Mouse (Mus musculus) adrenal gland, adult 18-20 months (tissue): ENCODE data around the gene Etfbkmt. TPM values are rescaled to one million over a fixed set of nuclear protein-coding genes. Genes with fewer than 3 reads are reported as not detected.
"Not testable (repeated sequence)": the region's sequence is repeated elsewhere in the genome, so short reads cannot be mapped to it uniquely, and the experiment has no call there.

Experiments
- DNase-seq, 2 experiments: peaks; one replicate each; pipeline ENCODE4 v3.0.0; 2021 to 2022; ENCODE audit warnings: low spot score in 2 of 2
- total RNA-seq, 2 experiments: library from RNA; stranded (reverse); gene quantifications; 1 replicate in 1 of 2; 2 replicates in 1 of 2; pipeline ENCODE4 v1.2.3; 2021

The Etfbkmt gene
- total RNA-seq, 2 experiments from 2014 or later = 12.5 to 13.5 TPM

DNA sequence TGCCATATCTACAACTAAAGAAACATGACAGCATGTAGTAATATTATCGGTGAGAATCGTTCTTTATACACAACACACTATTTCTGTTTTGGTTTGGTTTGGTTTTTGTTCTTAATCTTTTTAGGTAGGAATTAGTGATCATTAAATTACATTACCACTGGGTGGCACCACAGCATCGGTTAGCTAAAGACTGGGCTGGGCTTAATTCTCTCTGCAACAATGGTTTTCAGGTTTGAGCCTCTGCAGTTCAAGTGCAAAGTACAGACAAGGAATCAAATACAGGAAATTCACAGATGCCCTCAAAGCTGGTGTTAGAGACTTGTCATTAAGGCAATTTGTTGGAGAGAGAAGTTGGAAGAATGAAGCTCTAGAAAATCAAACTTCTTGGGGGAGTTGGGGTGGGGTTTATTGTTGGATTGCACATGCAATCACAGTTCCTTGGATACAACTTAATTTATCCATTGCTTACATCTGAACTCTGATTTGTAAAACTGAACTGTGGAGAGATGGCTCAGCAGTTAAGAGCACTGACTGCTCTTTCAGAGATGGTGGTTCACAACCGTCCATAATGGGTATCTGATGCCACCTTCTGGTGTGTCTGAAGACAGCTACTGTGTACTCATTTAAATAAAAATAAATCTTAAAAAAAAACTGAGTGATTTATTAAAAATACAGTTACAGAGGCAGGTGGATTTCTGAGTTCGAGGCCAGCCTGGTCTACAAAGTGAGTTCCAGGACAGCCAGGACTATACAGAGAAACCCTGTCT lies 7.2 kb upstream of the Etfbkmt start:
- DNase-seq = no peak

DNA sequence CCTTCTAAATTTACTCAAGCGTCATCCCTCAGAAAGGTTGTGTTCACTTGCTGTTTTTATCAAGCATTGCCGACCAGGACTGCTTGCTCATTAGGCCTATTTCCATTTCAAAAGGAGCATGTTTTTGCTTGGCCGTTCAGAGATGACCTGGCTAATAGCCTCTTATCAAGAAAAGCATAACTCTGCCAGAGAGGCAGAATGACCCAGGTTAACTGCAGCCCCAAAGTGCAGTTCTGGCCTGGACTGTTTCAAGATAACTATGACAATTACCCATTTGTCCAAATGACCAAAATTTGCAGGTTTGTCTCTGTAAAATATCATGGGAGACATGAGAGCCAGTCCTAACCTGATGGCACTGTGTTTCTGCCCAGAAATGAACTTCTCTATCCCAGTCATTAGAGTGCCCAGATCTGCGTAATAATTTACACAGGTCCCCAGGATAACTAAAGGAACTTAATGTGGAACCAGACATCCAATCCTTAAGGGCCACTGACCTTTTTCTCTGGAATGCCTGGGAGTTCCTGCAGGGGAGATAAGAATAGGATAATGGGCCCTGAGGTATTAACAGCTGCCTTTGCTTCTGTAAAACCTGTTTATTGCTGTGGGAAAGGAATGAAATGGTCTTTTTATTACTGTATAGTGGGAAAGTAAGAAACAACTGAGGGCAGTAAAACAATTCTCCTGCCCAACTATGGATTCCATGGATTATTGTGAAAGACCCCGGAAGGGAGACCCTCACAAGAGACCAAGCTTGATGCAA lies 5.1 kb upstream of the Etfbkmt start:
- DNase-seq = no peak

DNA sequence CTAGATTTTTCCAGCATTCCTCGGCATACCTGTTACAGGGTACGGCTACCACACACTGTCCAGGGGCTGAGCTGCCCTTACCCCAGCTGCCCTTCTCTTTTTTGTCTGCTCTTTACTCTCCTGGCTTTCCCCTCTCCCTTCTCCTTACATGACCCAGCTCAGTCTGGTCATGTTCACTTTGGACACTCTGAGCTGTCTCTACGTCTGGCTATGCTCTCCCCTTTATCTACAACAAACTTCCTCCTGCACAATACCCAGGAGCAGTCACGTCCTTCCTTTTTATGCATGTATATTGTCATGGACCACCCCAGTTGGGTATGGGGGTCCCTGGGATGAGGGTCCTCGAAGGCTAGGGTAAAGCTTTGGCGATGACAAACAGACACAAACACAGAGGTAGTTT lies 4.0 kb upstream of the Etfbkmt start:
- DNase-seq = no peak

DNA sequence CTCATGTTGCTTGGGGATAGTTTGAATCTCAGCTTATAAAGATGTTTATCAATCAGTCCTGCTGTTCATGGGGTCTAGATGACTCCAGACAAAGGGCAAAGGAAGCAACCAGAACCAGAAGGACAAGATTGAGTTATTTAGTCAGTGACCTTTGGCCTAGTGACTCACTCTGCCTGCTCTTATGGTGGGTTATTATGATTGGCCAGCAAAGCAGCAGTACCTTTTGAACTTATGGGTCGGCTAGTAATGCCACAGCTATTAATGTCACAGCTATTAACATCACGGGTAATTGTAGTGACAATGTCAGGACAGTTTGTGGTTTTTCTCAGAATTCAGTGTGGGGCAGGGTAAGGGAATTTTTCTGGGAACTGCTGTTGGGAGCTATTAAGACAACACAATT lies 1.7 kb upstream of the Etfbkmt start:
- DNase-seq = no peak

DNA sequence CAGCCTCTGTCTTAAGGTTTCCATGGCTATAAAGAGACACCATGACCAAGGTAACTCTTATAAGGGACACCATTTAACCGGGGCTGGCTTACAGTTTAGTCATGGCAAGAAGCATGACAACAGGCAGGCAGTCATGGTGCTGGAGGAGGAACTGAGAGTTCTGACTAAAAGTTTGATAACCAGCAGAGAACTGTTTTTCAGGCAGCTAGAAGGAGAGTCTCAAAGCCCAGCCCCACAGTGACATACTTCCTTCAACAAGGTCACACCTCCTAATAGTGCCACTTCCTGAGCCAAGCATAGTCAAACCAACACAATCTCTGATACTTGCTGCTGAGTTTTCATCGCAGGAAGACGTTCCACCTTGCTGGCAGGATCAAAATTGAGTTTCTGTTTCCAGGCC lies 638 bp upstream of the Etfbkmt start:
- DNase-seq = no peak

DNA sequence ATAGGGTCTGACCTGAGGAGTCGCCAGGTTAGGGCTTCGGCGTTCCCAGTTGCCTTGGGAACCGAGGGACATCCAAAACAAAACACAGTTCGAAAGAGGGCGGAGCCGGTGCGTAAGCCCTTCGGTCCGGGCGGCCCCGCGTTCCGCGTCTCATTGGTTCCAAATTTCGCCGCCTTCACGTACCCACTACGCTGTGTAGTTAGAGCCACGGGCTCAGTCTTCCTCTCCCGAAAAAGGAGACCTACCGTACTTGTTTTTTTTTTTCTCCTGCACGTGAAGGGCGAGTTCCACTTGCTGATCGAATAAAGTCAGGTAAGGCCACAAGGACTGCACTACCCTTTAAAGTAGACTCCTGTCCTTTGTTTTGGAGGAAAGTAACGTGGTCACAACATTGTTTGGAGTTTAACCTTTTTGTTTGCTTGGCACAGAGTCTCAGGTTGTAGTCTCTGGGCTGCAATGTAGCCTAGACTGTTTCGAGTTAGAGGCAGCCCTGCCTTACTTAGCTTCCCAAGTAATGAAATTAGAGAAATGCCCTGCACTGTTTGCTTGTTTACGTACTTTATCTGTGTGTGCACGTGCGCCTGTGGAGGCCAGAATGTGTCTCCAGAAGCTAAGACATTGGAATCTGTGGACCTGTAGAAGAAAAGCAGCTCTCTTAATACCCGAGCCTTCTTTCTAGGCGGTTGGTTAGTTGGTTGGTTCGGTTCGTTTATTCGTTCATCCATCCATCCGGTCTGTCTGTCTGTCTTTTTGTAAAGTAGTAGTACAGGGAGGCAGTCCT lies 1.9 kb downstream of the Etfbkmt start:
- DNase-seq = peak; percentile 76 to 79

DNA sequence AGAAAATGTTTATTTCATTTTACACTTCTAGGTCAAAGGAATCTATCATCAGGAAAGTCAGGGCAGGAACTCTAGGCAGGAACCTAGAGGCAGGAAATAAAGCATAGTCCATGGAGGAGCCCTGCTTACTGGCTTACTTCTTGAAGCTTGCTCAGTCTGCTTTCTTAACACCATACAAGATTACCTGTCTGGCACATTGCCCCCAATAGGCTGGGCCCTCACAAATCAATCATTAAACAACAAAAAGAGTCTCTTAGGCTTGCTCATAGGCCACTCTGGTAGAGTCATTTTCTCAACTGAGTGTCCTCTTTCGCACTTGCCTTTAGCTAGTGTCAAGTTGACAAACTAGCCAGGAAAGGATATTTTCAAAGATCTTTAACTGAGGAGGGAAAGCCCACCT lies 5.5 kb downstream of the Etfbkmt start:
- DNase-seq = no peak

DNA sequence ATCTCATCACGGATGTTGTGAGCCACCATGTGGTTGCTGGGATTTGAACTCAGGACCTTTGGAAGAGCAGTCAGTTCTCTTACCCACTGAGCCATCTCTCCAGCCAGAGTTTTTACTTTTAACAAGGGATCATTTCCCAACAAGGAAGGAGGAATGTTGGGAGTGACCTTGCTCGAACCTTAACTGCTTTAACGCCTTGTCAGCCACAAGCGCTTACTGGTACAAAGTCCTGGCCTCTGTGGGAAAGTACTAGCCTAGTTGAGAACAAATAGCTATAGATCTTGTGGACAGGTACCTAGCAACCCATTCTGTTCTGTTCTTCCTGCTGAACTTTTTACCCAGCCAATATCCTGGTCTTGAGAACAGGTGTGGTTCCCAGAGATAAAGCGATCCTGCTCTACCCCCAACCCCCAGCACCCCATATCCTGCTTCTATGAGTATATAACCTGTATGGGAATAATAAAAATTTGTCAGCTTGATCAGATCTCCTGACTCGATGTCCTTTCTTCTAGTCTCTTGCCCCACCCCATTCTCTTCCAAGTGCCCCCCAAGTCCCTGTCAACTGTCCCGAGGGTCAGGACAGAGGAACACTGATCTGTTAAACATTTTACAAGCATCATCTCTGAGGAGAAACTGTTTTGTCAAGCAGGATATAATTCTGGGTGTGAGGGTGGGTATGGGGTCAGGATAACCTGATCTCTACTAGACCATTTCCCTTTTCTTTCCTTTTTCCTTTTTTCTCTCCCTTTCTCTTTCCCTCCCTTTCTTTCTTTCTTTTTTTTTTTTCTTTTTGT lies 9.0 kb downstream of the Etfbkmt start:
- DNase-seq = no peak

DNA sequence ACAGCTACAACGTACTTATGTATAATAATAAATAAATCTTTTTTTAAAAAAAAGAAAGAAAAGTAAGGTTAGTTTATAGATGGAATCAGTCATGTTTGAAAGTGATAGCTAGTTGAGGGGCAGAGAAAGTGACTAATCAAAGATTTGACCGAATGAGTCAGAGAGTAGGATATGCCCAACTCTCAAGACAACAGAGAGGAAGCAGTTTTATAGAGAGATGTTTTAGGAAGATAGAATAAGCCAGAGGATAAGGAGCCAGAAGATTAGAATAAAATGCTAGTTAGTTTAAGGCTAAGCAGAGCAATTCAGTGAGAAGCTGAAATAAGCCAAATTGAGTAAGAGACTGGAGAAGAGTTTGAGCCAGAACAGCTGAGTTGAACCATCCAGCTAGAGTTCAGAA lies 12.5 kb downstream of the Etfbkmt start:
- no peak for DNase-seq

DNA sequence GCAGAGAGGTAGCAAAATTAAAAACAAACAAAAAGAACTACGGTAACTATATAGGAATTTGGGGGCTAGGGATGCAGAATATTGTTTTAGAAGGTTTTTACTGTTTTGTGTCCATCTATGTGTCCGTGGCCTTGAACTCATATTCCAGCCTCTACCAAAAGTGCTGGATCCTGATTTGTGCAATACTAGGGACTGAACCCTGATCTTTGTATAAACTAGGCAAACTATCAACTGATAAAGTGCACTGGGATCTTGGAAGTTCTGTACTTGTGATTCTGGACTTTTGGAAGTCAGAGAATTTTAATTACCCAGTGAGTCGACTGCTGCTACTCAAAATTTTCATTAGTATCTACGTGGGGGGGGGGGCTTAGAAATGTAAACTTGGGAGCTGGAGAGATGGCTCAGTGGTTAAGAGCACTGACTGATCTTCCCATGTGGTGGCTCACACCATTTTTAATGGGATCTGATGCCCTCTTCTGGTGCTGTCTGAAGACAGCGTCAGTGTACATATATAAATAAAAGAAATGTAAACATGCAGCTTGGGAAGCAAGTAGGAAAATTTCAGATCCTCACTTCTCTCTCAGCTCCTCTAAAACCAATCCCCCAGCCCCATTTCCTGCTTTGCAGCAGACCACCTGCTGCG lies 13.9 kb downstream of the Etfbkmt start:
- DNase-seq = no peak

DNA sequence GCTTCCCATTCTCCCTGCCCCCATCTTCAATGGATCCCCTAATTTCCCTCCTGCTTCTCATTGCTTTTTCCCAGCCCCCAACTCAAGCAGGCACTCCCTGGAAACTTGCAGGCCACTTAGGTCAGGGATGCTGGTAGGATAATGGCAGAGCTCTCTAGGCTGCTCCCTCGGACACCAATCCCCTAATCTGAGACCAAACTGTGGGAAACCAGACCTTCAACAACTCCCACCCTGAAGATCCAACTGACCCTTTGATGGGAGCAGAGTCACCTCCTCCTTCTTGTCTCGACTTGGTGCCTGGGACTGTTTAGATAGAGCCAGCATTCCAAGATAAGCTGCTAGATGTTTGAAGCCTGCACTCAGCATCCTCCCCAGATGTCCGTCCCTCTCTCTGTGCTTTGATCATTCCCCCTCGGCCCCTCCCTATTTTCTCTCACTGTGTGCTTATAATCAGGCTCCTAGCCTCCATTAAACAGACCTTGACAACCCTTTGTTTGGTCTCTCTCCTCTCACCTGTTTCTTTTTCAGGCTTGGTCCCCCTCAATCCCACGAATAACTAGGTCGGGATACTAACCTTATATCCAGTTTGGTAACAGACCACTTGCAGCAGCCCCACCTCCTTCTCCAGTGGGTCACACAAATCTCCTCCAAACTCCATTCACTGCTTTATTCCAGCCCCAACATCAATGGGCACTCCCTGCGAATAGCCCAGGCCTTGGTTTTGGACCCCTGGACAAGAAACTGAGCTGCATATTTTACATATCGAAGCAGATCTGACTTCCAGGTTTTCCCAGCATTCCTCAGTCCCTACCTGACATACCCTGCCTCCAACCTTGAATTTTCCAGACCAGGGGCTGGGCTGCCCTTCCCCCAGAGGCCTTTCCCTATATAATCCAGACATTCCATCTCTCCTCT lies 14.7 kb downstream of the Etfbkmt start:
- no peak for DNase-seq

DNA sequence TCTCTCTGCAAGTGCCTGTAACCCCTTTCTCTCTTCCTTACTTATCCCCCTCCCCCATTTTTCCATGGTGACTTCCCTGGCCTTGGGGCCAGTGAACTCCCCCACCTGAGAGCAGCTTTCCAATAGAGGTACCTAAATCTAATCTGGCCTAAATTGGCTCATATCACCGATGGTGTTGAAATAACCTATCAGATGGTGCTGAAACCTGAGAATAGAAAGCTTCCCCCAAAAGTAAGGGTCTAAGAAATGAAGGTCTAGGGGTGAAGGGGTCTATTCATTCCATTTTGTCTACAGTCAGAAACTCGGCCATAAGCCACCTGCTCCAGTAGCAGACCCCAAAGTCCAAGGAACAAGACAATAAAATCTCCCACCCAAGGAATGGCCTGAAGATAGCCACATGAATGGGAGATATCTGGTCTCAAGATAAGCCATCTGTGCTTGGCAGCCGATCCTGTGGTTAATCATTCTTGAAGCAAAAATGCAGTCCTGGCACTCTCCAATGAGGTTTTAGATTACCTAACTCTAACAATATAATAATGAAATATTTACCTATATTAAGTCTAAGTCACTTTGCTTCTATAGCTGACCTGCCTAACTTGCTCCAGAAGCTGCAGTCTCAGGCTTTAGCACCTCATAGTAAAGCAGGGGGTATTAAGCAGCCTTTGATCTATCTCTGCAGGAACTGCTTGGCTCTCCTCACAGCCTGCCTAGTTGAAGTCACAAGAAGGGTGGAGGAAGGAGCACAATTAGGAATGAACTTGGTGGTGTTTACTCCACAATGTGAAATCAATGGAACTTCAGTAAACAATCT lies 15.6 kb downstream of the Etfbkmt start:
- no peak for DNase-seq

DNA sequence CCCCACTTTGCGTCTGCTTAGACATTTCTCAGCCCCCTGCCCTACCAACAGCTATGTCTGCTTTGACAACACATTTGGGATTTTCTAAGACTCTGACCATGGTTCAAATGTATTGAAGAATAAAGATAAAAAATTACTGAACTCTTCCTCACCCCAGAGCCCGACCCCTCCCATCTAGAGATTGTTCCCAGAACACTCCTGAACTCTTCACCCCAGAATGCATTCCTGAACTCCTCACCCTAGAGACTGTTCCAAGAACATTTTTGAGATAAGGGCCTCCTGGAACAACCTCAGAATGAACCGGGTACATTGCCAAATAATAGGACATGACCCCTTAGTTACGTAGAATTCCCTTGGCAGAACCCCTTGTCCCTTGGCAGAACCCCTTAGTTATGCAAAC lies 27.4 kb downstream of the Etfbkmt start:
- not testable (repeated sequence) for DNase-seq

DNA sequence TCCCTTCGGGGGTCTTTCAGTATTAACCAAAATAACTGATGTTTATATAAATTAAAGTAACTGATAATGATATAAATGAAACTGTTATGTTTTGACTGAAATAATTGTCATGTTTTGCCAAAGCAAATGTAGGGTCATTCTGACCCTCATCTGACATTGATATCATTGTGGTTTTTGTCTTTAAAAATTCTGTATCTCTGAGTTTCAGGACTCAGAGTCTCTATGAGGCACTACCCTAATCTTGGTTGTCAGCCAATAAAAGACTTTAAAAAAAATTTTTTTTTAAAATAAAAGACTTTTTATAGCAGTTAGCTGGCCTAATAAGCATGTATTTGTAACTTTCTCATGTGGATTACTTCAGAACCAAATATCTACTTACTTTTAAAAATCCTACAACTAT lies 28.0 kb downstream of the Etfbkmt start:
- no peak for DNase-seq

DNA sequence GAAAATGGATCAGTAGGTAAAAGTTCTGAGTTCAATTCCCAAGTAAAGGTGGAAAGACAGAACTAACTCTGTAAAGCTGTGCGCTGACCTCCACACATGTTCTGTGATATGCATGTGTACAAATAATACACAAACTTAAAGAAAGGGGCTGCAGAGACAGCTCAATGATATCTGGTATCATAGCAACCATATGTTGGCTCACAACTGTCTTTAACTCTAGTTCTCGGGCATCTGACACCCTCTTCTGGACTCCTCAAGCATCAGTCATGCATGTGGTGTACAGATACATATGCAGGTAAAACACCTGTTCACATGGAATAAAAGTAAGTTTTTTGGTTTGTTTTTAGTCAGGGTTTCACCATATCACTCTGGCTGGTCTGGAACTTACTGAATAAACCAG lies 28.8 kb downstream of the Etfbkmt start:
- no peak for DNase-seq

DNA sequence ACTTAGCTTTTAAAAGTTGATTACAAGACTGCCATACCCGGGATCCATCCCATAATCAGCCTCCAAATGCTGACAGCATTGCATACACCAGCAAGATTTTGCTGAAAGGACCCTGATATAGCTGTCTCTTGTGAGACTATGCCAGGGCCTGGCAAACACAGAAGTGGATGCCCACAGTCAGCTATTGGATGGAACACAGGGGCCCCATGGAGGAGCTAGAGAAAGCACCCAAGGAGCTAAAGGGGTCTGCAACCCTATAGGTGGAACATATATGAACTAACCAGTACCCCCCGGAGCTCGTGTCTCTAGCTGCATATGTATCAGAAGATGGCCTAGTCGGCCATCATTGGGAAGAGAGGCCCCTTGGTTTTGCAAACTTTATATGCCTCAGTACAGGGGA lies 30.3 kb downstream of the Etfbkmt start:
- not testable (repeated sequence) for DNase-seq

DNA sequence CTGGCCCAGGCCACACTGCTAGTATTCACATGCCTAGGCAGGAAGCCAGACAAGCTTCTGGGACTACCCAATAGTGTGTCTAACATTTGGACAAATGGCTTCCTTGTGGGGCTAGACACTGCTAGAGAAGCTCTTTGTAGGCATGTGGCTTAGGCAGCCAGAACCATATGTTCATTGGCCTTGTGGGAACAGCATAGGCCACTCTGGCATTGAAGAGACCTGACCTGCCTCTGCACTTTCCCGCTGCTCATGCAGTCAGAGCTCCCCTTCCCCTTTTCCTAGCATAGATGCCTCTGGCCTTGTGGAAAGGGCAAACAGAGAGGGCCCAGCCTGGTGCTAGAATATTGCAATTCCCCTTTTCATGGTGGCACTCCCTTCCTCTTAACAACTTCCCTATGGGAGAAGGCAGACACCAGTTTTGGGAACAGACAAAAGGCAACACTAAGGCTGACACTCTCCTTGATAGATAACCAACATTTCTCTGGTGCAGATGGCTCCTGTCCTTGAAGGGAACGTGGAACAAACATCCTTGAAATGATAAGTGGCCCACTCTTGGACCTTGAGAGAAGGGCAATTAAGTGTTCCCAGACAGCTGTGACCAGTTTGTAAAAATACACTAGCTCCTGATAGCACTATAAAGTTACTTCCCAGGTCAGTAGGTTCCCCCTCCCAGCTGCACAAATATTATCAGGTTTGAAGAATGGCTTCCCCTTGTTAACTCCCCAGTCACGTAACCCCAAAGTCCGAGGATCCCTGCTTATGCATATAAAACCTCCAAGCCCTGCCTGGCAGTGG lies 34.4 kb downstream of the Etfbkmt start:
- DNase-seq = no peak
